Mouse (Mus musculus) thymus, adult 2 months (tissue): Measurements from ENCODE around the gene Hsd17b1. TPM values are rescaled to one million over a fixed set of nuclear protein-coding genes. Genes with fewer than 3 reads are reported as not detected.

Experiments
- DNase-seq: peaks from one replicate; pipeline ENCODE4 v3.0.0; 2021
- H3K27ac ChIP-seq: fragments of 200-500 bp; 2 replicates; pipeline ENCODE4 v1.5.1; 2012; ENCODE audit warnings: low read length, control low read depth; ENCODE audit not compliant: control insufficient read depth, insufficient read depth
- H3K27me3 ChIP-seq: fragments of 200-500 bp; 2 replicates; pipeline ENCODE4 v1.6.1; 2012; ENCODE audit warnings: mild to moderate bottlenecking, low read length, moderate library complexity, mixed read lengths; ENCODE audit not compliant: control insufficient read depth, insufficient read depth
- H3K36me3 ChIP-seq: fragments of 200-500 bp; 2 replicates; pipeline ENCODE4 v1.6.1; 2012; ENCODE audit warnings: mild to moderate bottlenecking, low read length, moderate library complexity; ENCODE audit not compliant: control insufficient read depth, insufficient read depth
- H3K4me1 ChIP-seq: fragments of 200-500 bp; replicated peaks from 2 replicates; pipeline ENCODE4 v1.6.1; 2012; ENCODE audit warnings: low read length; ENCODE audit not compliant: control insufficient read depth, insufficient read depth
- H3K4me3 ChIP-seq: fragments of 200-500 bp; 2 replicates; pipeline ENCODE4 v1.5.1; 2012; ENCODE audit warnings: mild to moderate bottlenecking, low read length, control low read depth, moderate library complexity; ENCODE audit not compliant: control insufficient read depth, insufficient read depth
- CTCF ChIP-seq: fragments of 200-500 bp; IDR thresholded peaks from 2 replicates; pipeline ENCODE4 v1.5.1; 2012; ENCODE audit warnings: mild to moderate bottlenecking, control low read depth, low read length, moderate library complexity, borderline replicate concordance; ENCODE audit not compliant: control insufficient read depth, poor library complexity, insufficient read depth; ENCODE audit errors: extremely low read depth
- POLR2A ChIP-seq: fragments of 200-500 bp; IDR thresholded peaks from 2 replicates; pipeline ENCODE4 v1.6.1; 2012; ENCODE audit warnings: mild to moderate bottlenecking, low read length, control low read depth, moderate library complexity; ENCODE audit not compliant: control insufficient read depth, poor library complexity, insufficient read depth; ENCODE audit errors: extremely low read depth
- WGBS: fragments of 180-500 bp; shearing (Covaris S2); methylation state at CpG from one replicate; pipeline ENCODE4 v1.1.7; 2018; 5-methylcytosine and 5-hydroxymethylcytosine counted together
- polyA plus RNA-seq: library from polyadenylated mRNA; depleted of rRNA; stranded (reverse); fragments of >200 nt; gene quantifications from 2 replicates; pipeline ENCODE4 v1.2.3, GENCODE M21; 2012

Hsd17b1 gene
- polyA plus RNA-seq, 1 experiment: 0.93 TPM

DNA sequence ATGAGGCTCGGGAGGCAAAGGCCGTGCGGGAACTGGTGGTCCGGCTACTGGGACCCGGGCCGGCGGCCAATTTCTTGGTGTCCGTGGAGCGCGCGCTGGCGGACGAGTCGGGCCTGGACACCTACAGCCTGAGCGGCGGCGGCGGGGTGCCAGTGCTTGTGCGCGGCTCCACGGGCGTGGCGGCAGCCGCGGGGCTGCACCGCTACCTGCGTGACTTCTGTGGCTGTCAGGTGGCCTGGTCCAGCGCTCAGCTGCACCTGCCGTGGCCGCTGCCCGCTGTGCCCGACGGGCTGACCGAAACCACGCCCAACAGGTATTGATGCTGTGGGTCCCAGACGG lies 8.1 kb upstream of the Hsd17b1 start:
- H3K27ac ChIP-seq: no peak overlapping the region
- WGBS: under 1% methylated on average over 36 of the region's 36 CpGs

DNA sequence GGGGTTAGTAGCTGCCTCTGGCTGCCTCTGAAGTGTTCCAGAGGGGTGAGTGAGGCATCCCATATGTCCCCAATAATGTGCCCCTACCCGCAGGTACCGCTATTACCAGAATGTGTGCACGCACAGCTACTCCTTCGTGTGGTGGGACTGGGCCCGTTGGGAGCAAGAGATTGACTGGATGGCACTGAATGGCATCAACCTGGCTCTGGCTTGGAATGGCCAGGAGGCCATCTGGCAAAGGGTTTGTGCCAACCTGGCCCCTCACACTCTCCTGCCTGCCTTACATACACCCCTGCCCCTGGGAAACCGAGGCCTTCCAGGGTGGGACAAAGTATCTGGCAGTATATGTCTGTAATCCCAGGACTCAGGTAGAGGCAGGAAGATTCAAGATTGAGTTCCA lies 7.2 kb upstream of the Hsd17b1 start:
- H3K27me3 ChIP-seq: no peaks in the 10 kb centered on the region
- H3K27ac ChIP-seq: no peak overlapping the region
- H3K4me3 ChIP-seq: no peak overlapping the region
- DNase-seq: no peak
- peaks cover 16% of the 10 kb centered on the region for H3K4me1 ChIP-seq
- H3K36me3 ChIP-seq: no peaks in the 10 kb centered on the region
- TF ChIP-seq POLR2A (no peak), CTCF (no peak)
- WGBS: 91% methylated on average over 6 of the region's 6 CpGs

More for the DNA sequence above, 8.1 kb upstream of the Hsd17b1 start:
- Histone ChIP-seq H3K27me3 (no peaks in the 10 kb centered on the region), H3K36me3 (no peaks in the 10 kb centered on the region), H3K4me3 (peak overlapping the region; percentile 68), H3K4me1 (peaks cover 17% of the 10 kb centered on the region)
- DNase-seq: no peak
- TF ChIP-seq CTCF (no peak), POLR2A (no peak; the same call in 1 of the 2 replicates)

DNA sequence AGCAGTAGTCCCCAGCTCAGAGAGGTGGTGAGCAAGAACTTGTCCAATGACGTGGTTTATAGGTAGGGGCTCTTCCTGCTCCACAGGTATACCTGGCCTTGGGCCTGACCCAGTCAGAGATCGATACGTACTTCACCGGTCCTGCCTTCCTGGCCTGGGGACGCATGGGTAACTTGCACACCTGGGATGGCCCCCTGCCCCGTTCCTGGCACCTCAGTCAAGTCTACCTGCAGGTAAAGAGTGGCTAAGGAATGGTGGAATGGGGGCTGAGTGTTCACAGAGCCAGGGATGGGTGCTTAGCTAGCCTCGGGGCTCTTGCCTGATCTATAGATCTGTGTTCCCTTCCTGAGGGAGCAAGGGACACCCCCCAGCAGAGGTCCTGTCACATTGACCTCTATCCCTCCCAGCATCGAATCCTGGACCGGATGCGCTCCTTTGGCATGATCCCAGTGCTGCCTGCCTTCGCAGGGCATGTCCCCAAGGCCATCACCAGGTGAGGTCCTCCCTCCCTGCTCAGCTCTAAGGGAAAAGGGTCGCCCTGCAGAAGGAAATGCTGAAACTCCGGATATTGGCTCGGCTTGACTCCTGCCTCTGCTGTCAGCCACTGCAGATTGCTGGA lies 6.3 kb upstream of the Hsd17b1 start:
- Histone ChIP-seq H3K27ac (no peak overlapping the region), H3K4me3 (no peak overlapping the region), H3K27me3 (no peaks in the 10 kb centered on the region), H3K4me1 (peaks cover 8% of the 10 kb centered on the region), H3K36me3 (no peaks in the 10 kb centered on the region)
- TF ChIP-seq CTCF: no peak
- TF ChIP-seq POLR2A: no peak
- 95% methylated on average over 14 of the region's 14 CpGs for WGBS
- no peak for DNase-seq

DNA sequence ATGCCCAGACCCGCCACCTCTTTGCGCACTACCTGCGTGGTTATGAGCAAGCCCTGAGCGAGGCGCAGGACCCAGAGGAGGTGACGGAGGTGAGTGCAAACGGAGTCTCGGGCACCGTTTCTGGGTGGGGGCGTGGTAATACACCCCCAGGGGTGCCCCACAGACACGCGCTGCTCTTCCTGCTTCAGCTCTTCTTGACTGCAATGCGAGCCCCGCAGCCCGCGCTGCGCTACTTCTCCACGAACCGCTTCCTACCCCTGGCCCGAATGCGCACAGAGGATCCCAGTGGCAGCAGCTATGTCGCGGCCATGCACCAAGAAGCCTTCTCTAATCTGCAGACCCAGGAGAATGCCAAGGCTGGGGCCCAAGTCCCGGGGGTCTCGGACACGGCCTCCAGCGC lies 1.5 kb downstream of the Hsd17b1 start:
- WGBS: 8% methylated on average over 27 of the region's 27 CpGs

DNA sequence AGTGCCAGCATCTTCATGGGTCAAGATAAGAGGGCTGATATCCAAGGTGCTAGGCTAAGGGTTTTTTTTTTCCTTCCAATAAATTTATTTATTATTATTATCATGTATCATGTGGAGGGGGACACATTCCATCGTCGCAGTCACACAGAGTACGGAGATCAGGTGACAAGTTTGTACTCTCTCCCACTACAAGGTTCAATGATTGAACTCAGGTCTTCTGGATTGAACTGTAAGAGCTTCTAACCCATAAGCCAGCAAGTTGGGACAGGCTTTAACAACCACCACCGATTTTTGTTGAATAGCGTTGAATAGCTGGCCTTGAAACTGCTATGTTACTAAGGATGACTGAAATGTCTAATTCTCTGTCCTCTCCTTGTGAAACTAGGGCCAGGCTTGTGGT lies 2.2 kb downstream of the Hsd17b1 start:
- 84% methylated on average over 5 of the region's 5 CpGs for WGBS
- Histone ChIP-seq H3K36me3 (no peaks in the 10 kb centered on the region), H3K4me3 (no peak overlapping the region), H3K4me1 (peaks cover 20% of the 10 kb centered on the region), H3K27ac (no peak overlapping the region), H3K27me3 (peaks cover 5% of the 10 kb centered on the region; the same call in 1 of the 2 replicates)
- TF ChIP-seq POLR2A (no peak), CTCF (no peak)
- no peak for DNase-seq

More for the DNA sequence above, 1.5 kb downstream of the Hsd17b1 start:
- Histone ChIP-seq H3K4me3 (no peak overlapping the region), H3K36me3 (no peaks in the 10 kb centered on the region), H3K4me1 (peaks cover 20% of the 10 kb centered on the region), H3K27ac (no peak overlapping the region), H3K27me3 (peaks cover 5% of the 10 kb centered on the region; the same call in 1 of the 2 replicates)
- peak; percentile 43 for DNase-seq
- TF ChIP-seq CTCF (no peak), POLR2A (no peak)

DNA sequence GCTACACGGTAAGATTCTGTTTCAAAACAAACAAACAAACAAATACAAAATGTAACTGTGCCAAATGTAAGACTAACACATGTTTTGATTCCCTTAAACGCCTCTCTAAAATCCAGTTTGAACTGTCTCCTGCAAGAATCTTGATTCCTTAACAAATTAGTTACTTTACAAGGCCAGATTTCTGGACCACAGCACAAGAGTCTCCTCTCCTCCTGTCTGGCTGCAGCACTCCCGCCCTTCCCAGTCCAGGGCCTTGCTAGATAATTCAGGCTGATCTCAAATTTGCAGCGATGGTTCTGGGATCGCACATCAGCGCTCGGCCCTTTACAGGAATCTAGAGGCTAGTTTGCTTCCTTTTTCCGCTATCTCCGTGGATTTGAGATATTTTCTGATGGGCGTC lies 3.4 kb downstream of the Hsd17b1 start:
- Histone ChIP-seq H3K36me3 (no peaks in the 10 kb centered on the region), H3K27ac (peak overlapping the region; percentile 67; the same call in 1 of the 2 replicates), H3K27me3 (peaks cover 5% of the 10 kb centered on the region; the same call in 1 of the 2 replicates), H3K4me1 (peaks cover 30% of the 10 kb centered on the region), H3K4me3 (peak overlapping the region; percentile 84)
- no peak for TF ChIP-seq CTCF
- no peak for TF ChIP-seq POLR2A
- DNase-seq: no peak
- 21% methylated on average over 10 of the region's 10 CpGs for WGBS
